Mouse (Mus musculus): ENCODE measurements around the gene Gas1.
A peak's percentile ranks its signal among the peaks of the same experiment; 100 is the strongest.

DNA sequence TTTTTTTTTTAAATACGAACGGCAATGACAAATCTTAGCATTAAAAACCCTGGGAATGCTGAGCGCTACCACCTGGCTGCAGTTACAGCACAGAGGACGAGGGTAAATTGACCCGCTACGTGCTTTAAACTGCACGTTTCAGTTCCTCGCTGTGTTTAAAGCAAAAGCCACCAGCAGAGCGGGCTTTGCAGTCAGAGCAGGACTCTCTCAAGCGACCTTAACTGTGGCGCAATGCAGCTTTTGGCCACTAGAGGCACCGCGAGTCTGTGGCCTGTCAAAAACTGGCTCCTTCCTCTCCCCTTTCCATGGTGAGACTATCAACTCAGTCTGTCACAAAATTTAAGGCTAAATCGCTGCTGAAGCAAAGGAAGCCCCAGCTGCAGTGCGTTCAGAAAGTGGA is 1.3 kb upstream of the Gas1 start:
- TF ChIP-seq CTCF (IDR thresholded peaks at IDR 0.05; ENCODE audit: control insufficient read depth, insufficient read depth, insufficient replicate concordance, low read depth, low read length) = peak; percentile 92; the same call in 1 of the 2 replicates
- TF ChIP-seq POLR2A (IDR thresholded peaks at IDR 0.05; ENCODE audit: control insufficient read depth, low read depth, low read length) = no peak
